Comparison of ENCODE assay signal across 12 mouse cellular contexts in genomic region chrX:52791944-52792719, GRCm38 (mm10). TPM values are rescaled to one million over a fixed set of nuclear protein-coding genes. Genes with fewer than 3 reads are reported as not detected.
DNase-seq lines count a peak whose midpoint lies in the region; ATAC-seq and TF ChIP-seq lines count a peak whose summit lies in the region.
"Had no signal": no experiment of that assay in that cellular context is flagged by ENCODE, and none has a peak within 500 bp of the region (broad histone marks: within the 10 kb centered on the region; RNA-seq: fewer than 3 reads in every experiment).

No protein-coding gene starts in this region.

- no peak overlapping the region for H3K9ac ChIP-seq in kidney, embryonic 15.5 days
- H3K9ac ChIP-seq in forebrain, embryonic 15.5 days (replicated peaks), result no peak overlapping the region
- no peak overlapping the region for H3K9ac ChIP-seq in kidney, postnatal 0 days (ENCODE audit: low read depth, low read length)
- H3K9ac ChIP-seq in midbrain, postnatal 0 days (replicated peaks; ENCODE audit: low read length, poor library complexity, severe bottlenecking), result no peak overlapping the region
- H3K9ac ChIP-seq: limb, embryonic 15.5 days had no signal

- peak overlapping the region; percentile 61 for H3K4me2 ChIP-seq in kidney, embryonic 15.5 days
- 0 out of 2 replicates have a peak overlapping the region, but pooled peaks have one; percentile 55 for H3K4me2 ChIP-seq in forebrain, embryonic 15.5 days (replicated peaks)
- H3K4me2 ChIP-seq in kidney, postnatal 0 days (ENCODE audit: low read length), result peak overlapping the region; percentile 56
- H3K4me2 ChIP-seq in midbrain, postnatal 0 days (ENCODE audit: low read depth, low read length, poor library complexity, severe bottlenecking), result peak overlapping the region; percentile 45

- H3K27ac ChIP-seq in kidney, embryonic 15.5 days, result peak overlapping the region; percentile 75
- no peak overlapping the region for H3K27ac ChIP-seq in forebrain, embryonic 15.5 days (replicated peaks)
- peak overlapping the region; percentile 70; the same call in 1 of the 2 replicates for H3K27ac ChIP-seq in kidney, postnatal 0 days
- H3K27ac ChIP-seq in midbrain, postnatal 0 days (ENCODE audit: low read depth, low read length), result no peak overlapping the region
- H3K27ac ChIP-seq: heart, embryonic 15.5 days; limb, embryonic 15.5 days had no signal

- H3K36me3 ChIP-seq in kidney, embryonic 15.5 days, result no peaks in the 10 kb centered on the region
- no peaks in the 10 kb centered on the region for H3K36me3 ChIP-seq in forebrain, embryonic 15.5 days
- no peaks in the 10 kb centered on the region for H3K36me3 ChIP-seq in kidney, postnatal 0 days (ENCODE audit: insufficient read depth, low read length)
- no peaks in the 10 kb centered on the region for H3K36me3 ChIP-seq in midbrain, postnatal 0 days (ENCODE audit: insufficient read depth, low read length)
- H3K36me3 ChIP-seq: heart, embryonic 15.5 days; limb, embryonic 15.5 days had no signal

- WGBS in kidney, embryonic 15.5 days, result 45% methylated on average over 10 of the region's 10 CpGs
- 53% methylated on average over 10 of the region's 10 CpGs for WGBS in forebrain, embryonic 15.5 days
- 45% methylated on average over 10 of the region's 10 CpGs for WGBS in kidney, postnatal 0 days
- 46% methylated on average over 10 of the region's 10 CpGs for WGBS in midbrain, postnatal 0 days

- no peaks in the 10 kb centered on the region for H3K9me3 ChIP-seq in kidney, embryonic 15.5 days (replicated peaks)
- no peaks in the 10 kb centered on the region for H3K9me3 ChIP-seq in forebrain, embryonic 15.5 days
- H3K9me3 ChIP-seq in kidney, postnatal 0 days (replicated peaks; ENCODE audit: low read length), result no peaks in the 10 kb centered on the region
- no peaks in the 10 kb centered on the region for H3K9me3 ChIP-seq in midbrain, postnatal 0 days (ENCODE audit: low read length)
- H3K9me3 ChIP-seq: heart, embryonic 15.5 days; limb, embryonic 15.5 days had no signal

- H3K4me1 ChIP-seq in kidney, embryonic 15.5 days, result 0 out of 2 replicates have a peak, but pooled peaks cover 6% of the 10 kb centered on the region
- H3K4me1 ChIP-seq in forebrain, embryonic 15.5 days, result no peaks in the 10 kb centered on the region
- H3K4me1 ChIP-seq in kidney, postnatal 0 days (replicated peaks; ENCODE audit: insufficient read depth, low read length), result no peaks in the 10 kb centered on the region
- no peaks in the 10 kb centered on the region for H3K4me1 ChIP-seq in midbrain, postnatal 0 days (ENCODE audit: insufficient read depth, low read length)
- H3K4me1 ChIP-seq: heart, embryonic 15.5 days; limb, embryonic 15.5 days had no signal

- ATAC-seq in kidney, embryonic 15.5 days (replicated peaks; ENCODE audit: low FRiP score), result no peak
- no peak for ATAC-seq in forebrain, embryonic 15.5 days (replicated peaks)
- no peak for ATAC-seq in kidney, postnatal 0 days (replicated peaks; ENCODE audit: low FRiP score, low read depth)
- ATAC-seq in midbrain, postnatal 0 days (ENCODE audit: low FRiP score), result no peak

- 0 out of 2 replicates have a peak, but pooled peaks cover 2% of the 10 kb centered on the region for H3K27me3 ChIP-seq in kidney, embryonic 15.5 days
- no peaks in the 10 kb centered on the region for H3K27me3 ChIP-seq in forebrain, embryonic 15.5 days
- no peaks in the 10 kb centered on the region for H3K27me3 ChIP-seq in kidney, postnatal 0 days (ENCODE audit: insufficient read depth, low read length)
- H3K27me3 ChIP-seq in midbrain, postnatal 0 days (ENCODE audit: insufficient read depth, low read length), result no peaks in the 10 kb centered on the region
- H3K27me3 ChIP-seq: heart, embryonic 15.5 days had no signal

- intact Hi-C loops in left cerebral cortex, postnatal 4 days (cut with DNase I), result no loop called here

- H3K4me3 ChIP-seq in kidney, embryonic 15.5 days (replicated peaks), result no peak overlapping the region
- no peak overlapping the region for H3K4me3 ChIP-seq in forebrain, embryonic 15.5 days
- H3K4me3 ChIP-seq in kidney, postnatal 0 days (replicated peaks; ENCODE audit: low read depth, low read length), result no peak overlapping the region
- no peak overlapping the region for H3K4me3 ChIP-seq in midbrain, postnatal 0 days (ENCODE audit: low read depth, low read length)

- no peak for DNase-seq in kidney, postnatal 4 days
- no peak for DNase-seq in kidney, postnatal 0 days (ENCODE audit: low spot score)
- no peak for DNase-seq in midbrain, postnatal 0 days (ENCODE audit: low spot score)
- no peak for DNase-seq in left cerebral cortex, postnatal 4 days
- DNase-seq in left cerebral cortex, adult 8-10 months (ENCODE audit: low spot score in 2 of 2), result no peak
- no peak for DNase-seq in spleen, postnatal 14 days (ENCODE audit: low spot score in 2 of 2)
- DNase-seq: cerebellum, postnatal 14 days; right cerebral cortex, postnatal 25 days had no signal

- no peak for TF ChIP-seq CTCF in kidney, postnatal 0 days (IDR thresholded peaks at IDR 0.05; ENCODE audit: low read depth)
- no peak for TF ChIP-seq CTCF in midbrain, postnatal 0 days (IDR thresholded peaks at IDR 0.05)

RNA-seq across cellular contexts. Expression of gene Ccdc160, which starts 1.1 kb away (rescaled TPM):
- polyA plus RNA-seq in kidney, embryonic 15.5 days (2015; fragmentation: Nextera tagmentation; extraction: Ambion mirVana), result 5.7 and 6.3 TPM in 2 replicates
- 2.3 and 3.0 TPM in 2 replicates for polyA plus RNA-seq in forebrain, embryonic 15.5 days (2015; fragmentation: Nextera tagmentation; extraction: Ambion mirVana)
- polyA plus RNA-seq in kidney, postnatal 0 days (2015; fragmentation: Nextera tagmentation; extraction: Ambion mirVana), result 11.4 and 12.4 TPM in 2 replicates
- 3.2 and 3.6 TPM in 2 replicates for total RNA-seq in midbrain, postnatal 0 days (2014; rRNA removed)
- polyA plus RNA-seq in midbrain, postnatal 0 days (2015; fragmentation: Nextera tagmentation; extraction: Ambion mirVana), result 6.3 and 8.3 TPM in 2 replicates
- total RNA-seq in left cerebral cortex, postnatal 4 days (2021), result 1 to 10 TPM; 2.8 to 3.2 TPM
- total RNA-seq in left cerebral cortex, adult 8-10 months (2022), result 1 to 10 TPM; 1.7 to 2.3 (median 1.9) TPM

Comparison
In these comparisons a context has a peak if more than half of its experiments do, and no peak if none do; other contexts are left out.
1. H3K27ac ChIP-seq: peak in kidney, embryonic 15.5 days (single experiment) and kidney, postnatal 0 days (single experiment); none in forebrain, embryonic 15.5 days (single experiment) and midbrain, postnatal 0 days (single experiment).
2. Peak in every context shown above with its lines, with median percentiles within 50 percentile points of each other: H3K4me2 ChIP-seq.